Mouse (Mus musculus): Measurements from ENCODE around the gene Rere.

The Rere gene

DNA sequence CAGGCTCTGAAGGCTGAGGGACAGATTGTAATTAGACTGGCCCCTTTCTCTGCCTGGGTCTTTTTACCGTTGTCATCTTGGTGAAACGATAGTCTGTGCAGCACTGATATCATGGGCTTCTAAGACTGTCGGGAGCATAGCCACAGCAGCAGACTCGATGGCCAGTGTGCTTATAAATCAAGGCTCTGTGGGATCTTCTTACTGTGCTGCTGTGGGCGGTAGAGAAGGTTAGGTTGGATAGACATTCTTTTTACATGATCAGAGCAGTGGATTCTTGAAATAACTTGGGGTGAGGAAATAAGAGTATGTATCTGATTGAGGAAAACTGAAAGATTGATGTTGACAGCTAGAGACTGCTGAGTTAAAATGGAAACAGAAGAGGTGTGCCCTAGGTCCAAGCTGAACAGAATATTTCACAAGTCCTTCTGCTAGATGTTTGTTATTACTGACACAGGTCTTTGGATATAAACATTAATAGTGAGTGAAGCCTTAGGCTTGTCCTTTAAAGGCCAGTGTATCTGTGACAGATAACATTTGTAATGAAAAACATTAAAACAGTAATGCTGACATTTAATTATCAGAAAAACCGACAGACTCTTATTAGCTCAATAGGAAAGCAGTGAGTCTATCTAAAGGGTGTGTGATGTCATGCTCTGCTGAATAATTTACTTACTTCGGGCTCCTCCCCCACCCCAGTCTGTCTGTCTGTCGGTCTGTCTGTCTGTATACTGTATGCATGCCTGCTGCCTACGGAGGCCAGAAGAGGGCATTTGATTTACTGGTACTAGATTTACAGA, 93.4 kb downstream of the Rere start:
- DNase-seq (ENCODE audit: low read depth in 1 of 2, low spot score in 2 of 2), result no peak

DNA sequence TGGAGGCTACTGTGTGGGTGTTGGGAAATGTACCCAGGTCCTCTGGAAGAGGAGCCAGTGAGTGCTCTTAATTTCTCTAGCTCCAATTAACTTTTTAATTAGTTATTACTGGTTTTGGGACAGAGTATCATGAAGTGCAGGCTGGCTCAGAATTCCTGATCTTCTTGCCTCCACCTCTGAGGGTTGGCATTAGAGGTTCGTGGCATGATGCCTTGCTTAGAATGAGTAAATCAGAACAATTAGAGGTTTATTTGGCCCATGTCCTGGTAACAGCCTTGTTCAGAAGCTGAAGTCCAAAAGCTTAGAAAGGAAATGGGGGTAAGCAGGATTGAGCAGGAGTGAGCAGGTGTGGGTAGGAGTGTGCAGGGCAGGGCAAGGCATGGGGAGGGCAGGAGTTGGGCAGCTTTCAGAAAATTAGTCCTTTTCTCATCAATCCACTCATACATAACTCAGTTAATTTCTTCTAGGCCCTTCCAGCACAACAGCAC, 94.0 kb downstream of the Rere start:
- no peak for DNase-seq (ENCODE audit: low read depth in 1 of 2, low spot score in 2 of 2)

DNA sequence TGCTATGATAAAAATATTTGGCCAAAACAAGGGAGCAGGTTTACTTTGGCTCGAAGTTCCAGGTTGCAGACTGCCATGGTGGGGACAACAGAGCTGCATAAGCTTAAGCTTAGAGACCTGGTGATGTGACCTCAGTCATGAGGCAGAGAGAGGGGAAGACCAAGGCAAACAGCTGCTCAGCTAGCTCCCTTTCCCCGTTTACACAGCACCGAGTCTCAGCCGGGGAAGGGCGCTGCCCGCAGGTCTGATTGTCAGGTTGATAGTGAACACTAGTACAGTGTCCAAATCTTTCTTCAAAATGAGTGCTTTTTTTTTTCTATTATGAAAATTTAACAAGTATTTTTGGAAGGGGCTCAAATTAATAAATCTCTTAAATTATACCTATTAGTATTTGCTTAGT, 97.9 kb downstream of the Rere start:
- no peak for DNase-seq (ENCODE audit: low read depth in 1 of 2, low spot score in 2 of 2)

DNA sequence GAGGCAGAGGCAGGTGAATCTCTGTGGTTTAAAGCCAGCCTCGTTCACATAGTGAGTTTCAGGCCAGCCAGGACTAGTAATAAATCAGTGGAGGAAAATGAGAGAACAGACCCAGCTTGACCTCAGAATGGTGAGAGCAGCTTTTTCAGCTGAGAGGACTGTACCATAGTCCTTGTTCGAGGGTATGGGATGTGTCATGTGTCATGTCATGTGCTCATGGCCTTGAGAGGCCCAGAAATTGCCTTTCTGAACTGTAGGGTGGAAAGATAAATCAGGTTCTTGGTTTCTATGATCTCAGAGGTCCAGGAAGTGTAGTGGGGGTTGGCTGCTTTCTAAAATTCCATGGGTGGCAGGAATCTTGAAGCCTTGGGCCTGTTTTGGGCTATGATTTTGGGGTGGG, 98.3 kb downstream of the Rere start:
- no peak for DNase-seq (ENCODE audit: low read depth in 1 of 2, low spot score in 2 of 2)

DNA sequence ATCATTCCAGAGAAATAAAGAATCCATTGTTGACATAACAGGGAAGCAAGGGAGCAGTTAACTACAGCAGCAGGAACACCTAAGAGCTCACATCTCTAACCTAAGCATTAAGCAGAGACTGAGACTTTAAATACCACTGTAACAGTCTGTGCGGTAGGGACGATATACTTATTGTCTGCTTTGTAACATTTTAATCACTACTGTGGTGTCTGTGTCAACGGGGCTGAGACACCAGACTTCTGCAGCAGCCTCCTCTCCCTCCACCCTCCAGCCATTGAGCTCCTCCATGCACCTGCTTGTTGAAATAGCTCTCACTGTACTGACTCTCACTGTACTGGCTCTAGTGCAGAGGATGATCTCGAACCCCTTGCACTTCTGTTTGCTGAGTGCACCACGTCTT, 98.8 kb downstream of the Rere start:
- DNase-seq (ENCODE audit: low read depth in 1 of 2, low spot score in 2 of 2), result no peak

DNA sequence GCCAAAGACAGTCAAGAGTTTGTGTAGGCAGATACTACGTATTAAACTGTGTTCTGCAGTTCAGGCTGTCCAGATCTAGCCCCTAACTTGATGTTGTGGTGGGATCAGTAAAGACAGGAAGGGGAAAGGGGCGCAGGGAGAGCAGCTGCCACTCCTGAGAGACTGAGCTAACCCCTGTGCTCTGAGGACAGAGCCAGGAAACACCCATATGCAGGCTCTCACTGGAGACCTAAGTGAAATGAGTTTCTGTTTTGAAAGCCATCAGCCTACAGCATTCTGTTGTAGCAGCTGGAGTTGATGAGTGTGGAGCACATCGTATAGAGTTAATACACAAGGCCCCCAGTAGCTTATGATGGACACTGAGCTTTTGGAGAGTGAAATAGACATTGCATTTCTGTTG, 101.1 kb downstream of the Rere start:
- no peak for DNase-seq (ENCODE audit: low read depth in 1 of 2, low spot score in 2 of 2)

DNA sequence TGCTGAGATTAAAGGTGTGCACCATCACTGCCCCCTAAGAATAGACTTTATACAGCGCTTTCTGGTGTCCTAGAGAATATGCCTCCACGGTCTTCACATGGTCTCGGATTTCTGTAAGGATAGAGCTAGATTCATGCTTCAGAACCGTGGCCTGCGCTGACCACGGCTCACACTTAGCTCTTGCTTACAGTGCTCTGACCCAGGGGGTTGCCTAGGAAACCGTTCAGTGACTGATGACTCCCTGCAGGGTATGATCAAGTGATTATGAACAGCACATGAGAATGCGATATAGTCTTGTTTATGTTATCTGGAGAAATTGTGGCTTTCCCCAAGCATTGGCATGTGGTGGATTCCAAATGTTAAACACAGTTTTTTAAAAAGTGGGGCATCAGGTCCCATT, 103.0 kb downstream of the Rere start:
- DNase-seq (ENCODE audit: low read depth in 1 of 2, low spot score in 2 of 2), result no peak

DNA sequence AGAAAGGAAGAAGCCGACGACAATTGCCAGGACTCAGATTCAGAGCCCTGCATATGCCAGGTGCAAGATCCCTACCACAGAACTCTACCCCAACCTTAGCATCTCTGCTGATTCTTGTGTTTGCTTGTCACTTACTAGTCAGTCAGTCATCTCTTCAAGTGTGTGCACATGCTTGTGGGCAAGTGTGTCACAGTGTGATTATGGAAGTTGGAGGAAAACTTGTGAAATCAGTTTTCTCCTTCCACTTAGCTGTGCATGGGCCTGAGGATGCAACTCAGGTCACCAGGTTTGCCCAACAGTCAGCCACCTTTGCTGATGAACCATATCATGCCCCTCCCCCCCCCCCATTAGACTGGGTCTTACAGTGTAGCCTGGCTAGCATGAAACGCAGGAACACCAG, 103.5 kb downstream of the Rere start:
- DNase-seq (ENCODE audit: low read depth in 1 of 2, low spot score in 2 of 2), result no peak

DNA sequence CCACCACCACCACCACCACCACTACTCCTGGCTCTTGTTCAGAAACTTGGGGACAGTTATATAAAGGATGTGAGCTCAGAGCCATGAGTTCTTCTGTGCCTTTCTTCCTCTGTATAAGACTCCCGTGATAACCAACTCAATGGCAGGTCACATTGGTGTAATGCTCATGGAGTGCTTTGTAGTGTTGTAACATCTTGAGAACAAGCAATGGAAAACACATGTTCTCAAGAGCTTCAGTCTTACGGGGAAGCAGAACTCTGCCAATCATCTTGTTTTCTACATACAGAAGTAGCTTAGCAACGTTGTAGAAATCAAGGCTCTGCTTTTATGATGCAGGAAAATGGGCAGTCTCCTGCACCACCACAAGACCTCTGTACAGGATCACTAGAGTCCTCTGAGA, 107.1 kb downstream of the Rere start:
- no peak for DNase-seq (ENCODE audit: low read depth in 1 of 2, low spot score in 2 of 2)

DNA sequence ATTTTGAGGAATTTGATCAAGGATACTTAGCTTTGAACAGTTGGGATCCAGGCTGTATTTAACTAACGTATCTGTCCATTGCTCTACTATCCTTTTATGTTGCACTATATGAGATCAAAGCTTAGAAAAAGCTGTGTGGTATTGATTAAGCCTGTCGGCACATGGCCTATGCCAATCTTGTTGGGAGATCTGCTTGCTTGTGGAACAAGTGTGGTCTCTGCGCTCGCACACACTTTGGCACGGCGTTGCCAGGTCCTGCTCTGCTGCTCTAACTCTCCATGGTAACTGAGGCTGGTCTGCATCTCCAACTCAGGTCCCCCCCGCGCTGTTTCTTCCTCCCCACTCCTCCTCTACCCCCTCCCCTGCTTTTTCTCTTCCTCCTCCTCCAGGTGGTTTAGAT, 112.2 kb downstream of the Rere start:
- no peak for DNase-seq (ENCODE audit: low read depth in 1 of 2, low spot score in 2 of 2)

DNA sequence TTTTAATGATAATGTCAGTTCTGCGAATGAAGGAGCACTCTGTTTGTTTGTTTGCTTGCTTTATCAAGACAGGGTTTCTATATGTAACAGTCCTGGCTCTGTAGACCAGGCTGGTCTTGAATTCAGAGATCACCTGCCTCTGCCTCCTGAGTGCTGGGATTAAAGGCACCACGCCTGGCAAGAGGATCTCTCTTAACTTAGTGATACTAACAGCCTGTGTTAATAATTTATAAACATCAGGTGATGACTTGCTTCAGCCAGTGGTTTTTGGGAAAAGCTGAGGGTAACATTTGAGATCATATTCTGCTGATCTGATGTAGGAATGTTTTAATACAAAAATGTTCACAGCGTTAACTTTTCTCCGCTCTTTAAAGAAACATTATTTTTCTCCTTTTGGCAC, 112.6 kb downstream of the Rere start:
- no peak for DNase-seq (ENCODE audit: low read depth in 1 of 2, low spot score in 2 of 2)

DNA sequence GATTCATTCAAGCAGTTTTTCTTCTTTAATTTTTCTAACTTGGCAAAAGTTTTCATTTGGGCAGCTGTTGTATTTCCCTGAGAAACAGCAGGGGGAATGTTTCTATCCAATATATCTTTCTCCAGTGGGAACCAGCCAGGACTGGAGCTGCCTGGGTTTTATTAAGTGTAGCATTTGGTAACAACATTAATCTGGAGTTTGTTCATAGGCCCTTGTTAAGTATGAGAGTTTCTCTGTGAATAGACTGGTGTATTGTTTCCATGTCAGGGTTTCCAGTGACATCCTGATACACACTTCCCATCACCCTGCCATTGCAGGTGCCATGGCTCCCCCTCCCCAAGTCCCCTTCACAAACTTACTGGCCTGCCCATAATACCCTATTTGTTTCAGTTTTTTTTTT, 114.9 kb downstream of the Rere start:
- no peak for DNase-seq (ENCODE audit: low read depth in 1 of 2, low spot score in 2 of 2)

DNA sequence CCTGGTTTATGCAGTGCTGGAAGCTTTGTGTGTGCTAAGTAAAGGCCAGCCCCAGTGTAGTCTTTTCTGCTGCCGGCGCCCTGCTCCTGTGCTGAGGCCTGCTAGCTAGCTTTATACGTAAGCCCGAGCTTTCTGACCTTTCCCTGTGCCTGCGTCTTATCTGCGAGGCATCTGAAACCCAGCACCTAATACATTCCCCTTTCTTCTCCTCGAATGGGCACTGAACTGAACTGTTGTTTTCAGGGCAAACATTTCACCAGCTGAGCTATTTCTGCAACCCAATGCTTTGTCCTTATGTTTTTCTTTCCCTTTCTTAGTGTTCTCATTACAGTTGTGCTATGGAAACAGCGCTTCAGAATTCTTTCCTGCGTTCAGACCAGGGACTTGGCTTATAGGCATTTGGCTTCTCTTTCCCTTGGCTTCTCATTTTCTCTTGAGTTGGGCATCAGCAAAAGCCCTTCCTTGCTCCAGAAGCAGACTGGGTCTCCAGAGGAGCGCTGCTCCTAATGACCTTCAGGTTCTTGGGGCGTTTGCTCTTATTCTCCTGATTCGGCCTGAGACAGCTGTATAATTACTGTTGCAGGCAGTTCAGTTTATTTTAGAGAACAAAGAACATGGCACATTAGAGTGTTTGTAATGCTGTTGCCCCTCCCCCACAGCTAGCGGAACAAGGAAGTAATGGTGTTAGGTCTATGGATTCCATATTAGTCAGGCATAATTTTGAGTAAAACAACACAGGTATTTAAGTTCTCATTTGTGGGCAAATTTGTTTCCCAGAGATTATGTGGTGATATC, 115.6 kb downstream of the Rere start:
- DNase-seq (ENCODE audit: low read depth in 1 of 2, low spot score in 2 of 2), result peak in 1 of 2 experiments; percentile 10

DNA sequence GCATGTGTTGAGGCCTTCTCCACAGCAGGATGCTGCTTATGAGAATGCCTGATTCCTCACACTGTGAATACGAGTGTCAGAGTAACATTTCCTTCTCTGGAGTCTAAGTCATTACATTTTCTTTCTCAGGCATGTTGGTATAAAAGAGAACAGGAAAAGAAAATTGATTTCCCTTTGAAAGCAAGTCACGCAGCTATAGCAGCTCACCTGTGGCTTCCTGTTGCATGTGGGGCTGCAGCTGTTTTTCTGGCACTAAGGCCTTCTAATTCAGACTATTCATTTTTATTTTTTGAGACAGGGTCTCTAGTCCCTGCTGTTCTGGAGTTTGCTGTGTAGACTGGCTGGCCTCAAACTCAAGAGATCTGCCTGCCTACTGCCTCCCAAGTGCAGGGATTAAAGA, 117.6 kb downstream of the Rere start:
- no peak for DNase-seq (ENCODE audit: low read depth in 1 of 2, low spot score in 2 of 2)

DNA sequence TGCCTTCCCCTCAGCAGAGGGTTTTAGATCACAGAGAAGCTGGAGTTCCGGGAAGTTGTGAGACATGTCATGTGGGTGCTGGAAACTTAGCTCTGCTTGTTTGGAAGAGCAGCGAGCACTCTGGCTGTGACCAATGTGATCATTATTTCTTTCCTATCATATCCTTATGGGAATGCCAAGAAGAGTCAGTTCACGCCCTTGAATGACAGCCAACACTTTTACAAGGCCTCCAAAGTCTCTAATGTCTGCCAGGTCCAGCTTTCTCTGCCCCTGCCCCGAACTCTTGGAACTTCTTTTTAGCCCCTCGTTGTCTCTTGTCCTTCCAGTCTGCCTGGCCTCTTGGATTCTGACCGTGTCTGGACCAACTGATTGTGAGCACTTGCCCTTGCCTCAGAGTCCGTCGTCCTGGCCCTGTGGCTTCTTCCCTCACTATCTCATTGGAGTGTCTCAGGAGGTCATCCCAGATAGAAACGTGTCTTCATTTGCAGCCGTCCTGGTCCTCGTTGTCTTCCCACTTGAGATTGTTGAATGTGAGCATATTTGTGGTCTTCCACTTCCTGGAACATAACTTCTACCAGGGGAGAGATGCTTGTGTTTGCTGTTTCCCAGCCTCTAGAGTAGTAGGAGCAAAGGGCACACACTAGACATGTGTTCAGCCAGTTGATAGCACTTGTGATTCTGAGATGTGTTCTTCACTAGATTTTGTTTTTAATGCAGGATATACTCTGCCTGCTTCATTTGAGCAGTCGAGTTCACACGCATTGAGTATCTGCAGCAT, 120.6 kb downstream of the Rere start:
- no peak for DNase-seq (ENCODE audit: low read depth in 1 of 2, low spot score in 2 of 2)

DNA sequence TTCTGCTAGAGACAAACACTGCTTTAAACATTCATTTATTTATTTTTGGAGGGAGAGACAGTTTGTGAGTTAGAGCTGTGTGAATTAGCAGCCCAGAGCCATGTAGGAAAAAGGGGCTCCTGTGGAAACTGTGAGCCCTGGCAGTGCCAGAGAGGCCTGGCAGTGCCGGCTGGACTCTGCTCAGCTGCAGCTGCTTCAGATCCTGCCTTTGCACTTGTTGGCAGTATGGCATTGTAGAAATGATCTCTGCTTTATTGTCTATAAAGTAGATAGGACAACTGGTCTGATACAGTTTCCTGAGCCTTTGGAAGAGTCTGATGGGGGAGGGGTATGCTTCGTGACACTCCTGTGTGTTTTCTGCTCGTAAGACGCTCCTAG, 121.2 kb downstream of the Rere start:
- no peak for DNase-seq (ENCODE audit: low read depth in 1 of 2, low spot score in 2 of 2)

DNA sequence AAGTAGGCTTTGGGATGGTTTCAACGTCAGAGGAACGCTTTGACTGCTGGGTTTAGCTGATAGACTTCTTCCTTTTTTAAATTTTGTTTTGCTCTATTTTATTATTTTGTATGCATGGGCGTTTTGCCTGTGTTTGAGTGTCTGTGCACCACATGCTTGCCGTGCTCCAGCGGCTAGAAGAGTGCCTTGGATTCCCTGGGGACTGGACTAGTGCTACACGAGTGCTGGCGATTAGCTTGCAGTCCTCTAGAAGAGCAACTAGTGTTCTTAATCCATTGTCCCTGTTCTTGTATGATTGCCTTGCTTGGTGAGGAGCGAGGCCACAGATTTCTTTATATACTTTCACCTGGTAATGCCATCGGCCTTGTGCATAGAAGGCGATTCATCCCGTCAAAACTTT, 122.5 kb downstream of the Rere start:
- DNase-seq (ENCODE audit: low read depth in 1 of 2, low spot score in 2 of 2), result no peak

DNA sequence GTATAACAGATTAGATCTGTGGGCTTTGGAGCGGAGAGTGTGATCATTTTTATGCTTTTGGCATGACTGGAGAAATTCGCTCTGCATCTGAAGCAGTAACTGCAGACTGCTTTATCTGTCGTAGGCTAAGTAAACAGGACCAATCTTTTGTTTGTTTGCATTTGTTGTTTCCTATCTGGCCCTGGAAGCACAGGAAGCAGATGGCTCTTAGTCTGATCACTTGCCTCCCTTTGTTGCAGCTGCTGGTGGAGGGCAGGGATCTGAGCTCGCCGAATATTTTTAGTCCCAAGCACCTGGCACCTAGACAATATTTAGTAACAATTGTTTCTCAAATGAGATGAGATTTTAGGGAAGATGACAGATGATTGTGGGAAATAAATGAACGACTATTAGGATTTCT, 123.1 kb downstream of the Rere start:
- no peak for DNase-seq (ENCODE audit: low read depth in 1 of 2, low spot score in 2 of 2)

DNA sequence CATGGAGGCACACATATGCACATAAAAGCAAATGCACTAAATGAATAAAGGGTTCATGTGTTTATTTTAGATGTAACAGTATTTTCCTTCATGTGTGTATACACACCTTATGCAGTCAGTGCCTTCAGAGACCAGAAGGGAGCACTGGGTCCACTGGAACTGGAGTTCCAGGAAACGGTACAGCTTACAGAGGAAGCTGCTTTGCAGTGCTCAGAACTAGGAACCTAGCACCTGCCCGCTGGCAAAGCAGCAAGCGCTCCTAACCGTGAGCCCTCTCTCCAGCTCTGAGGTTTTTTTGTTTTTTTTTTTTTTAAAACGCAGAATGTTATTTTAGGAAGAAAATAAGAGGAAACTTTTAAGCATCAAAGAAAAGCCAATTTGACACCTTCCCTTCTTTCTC, 124.3 kb downstream of the Rere start:
- no peak for DNase-seq (ENCODE audit: low read depth in 1 of 2, low spot score in 2 of 2)

DNA sequence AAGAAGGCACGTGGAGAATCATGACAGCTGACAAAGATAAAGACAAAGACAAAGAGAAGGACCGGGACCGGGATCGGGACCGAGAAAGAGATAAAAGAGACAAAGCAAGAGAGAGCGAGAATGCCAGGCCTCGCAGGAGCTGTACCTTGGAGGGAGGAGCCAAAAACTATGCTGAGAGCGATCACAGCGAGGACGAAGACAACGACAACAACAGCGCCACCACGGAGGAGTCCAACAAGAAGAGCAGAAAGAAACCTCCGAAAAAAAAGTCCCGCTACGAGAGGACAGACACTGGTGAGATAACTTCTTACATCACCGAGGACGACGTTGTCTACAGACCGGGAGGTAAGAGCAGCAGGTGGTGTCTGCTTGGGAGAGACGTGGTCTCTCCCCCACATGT, 124.9 kb downstream of the Rere start:
- DNase-seq (ENCODE audit: low read depth in 1 of 2, low spot score in 2 of 2), result no peak

DNA sequence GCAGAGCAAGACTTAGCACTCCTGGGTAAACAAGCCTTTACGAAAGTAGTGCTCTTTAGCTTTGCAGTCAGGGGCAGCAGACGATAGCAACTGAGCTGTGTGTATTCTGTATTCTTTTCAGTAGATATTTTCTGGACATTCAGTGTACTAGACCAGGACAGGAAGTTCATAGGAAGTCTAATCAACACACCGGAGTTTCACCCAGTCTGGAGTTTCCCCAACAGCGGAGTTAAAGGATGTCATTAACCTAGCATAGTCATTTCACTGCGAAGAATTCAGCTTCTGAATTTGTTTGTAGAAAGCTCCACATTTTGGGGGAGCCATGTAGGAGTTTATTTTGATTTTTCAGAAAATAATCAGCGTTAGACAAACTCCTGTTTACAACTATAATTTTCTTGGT, 125.4 kb downstream of the Rere start:
- DNase-seq (ENCODE audit: low read depth in 1 of 2, low spot score in 2 of 2), result no peak

DNA sequence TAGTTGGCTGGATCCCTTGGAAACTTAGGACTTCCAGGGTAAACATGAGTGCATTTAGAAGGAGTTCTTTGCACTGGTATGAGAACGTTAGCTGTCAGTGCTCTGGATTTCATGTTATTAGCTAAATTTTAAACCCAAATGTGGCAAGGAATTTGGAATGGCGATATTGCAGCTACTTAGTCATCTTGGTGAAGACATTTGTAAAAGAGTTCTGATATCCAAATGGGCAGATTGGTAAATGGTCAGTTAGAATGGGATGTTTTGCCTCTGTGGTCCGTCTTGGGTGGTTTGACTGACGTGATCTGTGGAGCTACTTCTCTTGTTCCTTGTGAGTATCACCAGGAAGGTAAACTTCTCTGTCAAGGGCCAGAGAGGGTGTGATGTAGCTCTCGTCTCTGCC, 132.8 kb downstream of the Rere start:
- DNase-seq (ENCODE audit: low read depth in 1 of 2, low spot score in 2 of 2), result no peak
